Mouse (Mus musculus) forebrain, embryonic 10.5 days (tissue): ENCODE data around the gene Lrrc74b. TPM values are rescaled to one million over a fixed set of nuclear protein-coding genes. Genes with fewer than 3 reads are reported as not detected.

Source experiments
- DNase-seq: peaks from one replicate; pipeline ENCODE4 v3.0.0-alpha.2; 2017; ENCODE audit warnings: low spot score; ENCODE audit errors: extremely low spot score
- H3K27ac ChIP-seq: fragments of 300-500 bp; sonication (generic); 2 replicates; pipeline ENCODE4 v1.5.1; 2016; ENCODE audit warnings: mild to moderate bottlenecking
- H3K27me3 ChIP-seq: fragments of 300-500 bp; sonication (generic); 2 replicates; pipeline ENCODE4 v1.6.1; 2016; ENCODE audit warnings: mild to moderate bottlenecking; ENCODE audit not compliant: poor library complexity, severe bottlenecking
- H3K36me3 ChIP-seq: fragments of 300-500 bp; sonication (generic); replicated peaks from 2 replicates; pipeline ENCODE4 v1.6.1; 2016; ENCODE audit warnings: mild to moderate bottlenecking, moderate library complexity
- H3K4me1 ChIP-seq: fragments of 300-500 bp; sonication (generic); 2 replicates; pipeline ENCODE4 v1.6.1; 2016
- H3K4me3 ChIP-seq: fragments of 300-500 bp; sonication (generic); 2 replicates; pipeline ENCODE4 v1.5.1; 2016; ENCODE audit warnings: mild to moderate bottlenecking, moderate library complexity
- H3K9me3 ChIP-seq: fragments of 300-500 bp; sonication (generic); 2 replicates; pipeline ENCODE4 v1.6.1; 2016; ENCODE audit warnings: mild to moderate bottlenecking, moderate library complexity
- WGBS: fragments of 180-500 bp; shearing (Covaris S2); methylation state at CpG from one replicate; pipeline ENCODE4 v1.1.7; 2016; 5-methylcytosine and 5-hydroxymethylcytosine counted together
- polyA plus RNA-seq: library from polyadenylated mRNA; unstranded; fragments of >200 nt; fragmentation: Nextera tagmentation; extraction: Ambion mirVana; gene quantifications from 2 replicates; pipeline ENCODE4 v1.2.1, GENCODE M21; 2016

The Lrrc74b gene
- polyA plus RNA-seq, 1 experiment from 2014 or later: 0.51 TPM

GRCm38 (mm10) chr16:17532676-17533329 lies 28.2 kb downstream of the Lrrc74b start:
- Histone ChIP-seq H3K27me3 (no peaks in the 10 kb centered on the region), H3K27ac (no peak overlapping the region), H3K4me3 (no peak overlapping the region), H3K9me3 (peaks cover 3% of the 10 kb centered on the region; the same call in 1 of the 2 replicates), H3K4me1 (peaks cover 27% of the 10 kb centered on the region), H3K36me3 (peaks cover 16% of the 10 kb centered on the region)
- WGBS: 69% methylated on average over 14 of the region's 14 CpGs
- DNase-seq: no peak

- no peak for DNase-seq
- Histone ChIP-seq H3K4me3 (peak overlapping the region; percentile 69; the same call in 1 of the 2 replicates), H3K27me3 (no peaks in the 10 kb centered on the region)
Measured at GRCm38 (mm10) chr16:17532271-17532670, 28.8 kb downstream of the Lrrc74b start.

GRCm38 (mm10) chr16:17530640-17531288 lies 30.3 kb downstream of the Lrrc74b start, which contains the start of gene Thap7:
Gene Thap7 (minus strand): TSS chr16:17531136.
- H3K9me3 ChIP-seq: no peaks in the 10 kb centered on the region
- peaks cover 27% of the 10 kb centered on the region for H3K4me1 ChIP-seq
- WGBS: under 1% methylated on average over 67 of the region's 67 CpGs
- H3K36me3 ChIP-seq: peaks cover 36% of the 10 kb centered on the region
- H3K4me3 ChIP-seq: peak within 1 kb of the TSS; percentile 69
- no peaks in the 10 kb centered on the region for H3K27me3 ChIP-seq
- peak within 1 kb of the TSS; percentile 92 for H3K27ac ChIP-seq
- peak; percentile 97 for DNase-seq

More at GRCm38 (mm10) chr16:17532271-17532670, 28.8 kb downstream of the Lrrc74b start:
- Histone ChIP-seq H3K27ac (no peak overlapping the region), H3K4me1 (peaks cover 27% of the 10 kb centered on the region), H3K9me3 (peaks cover 3% of the 10 kb centered on the region; the same call in 1 of the 2 replicates), H3K36me3 (peaks cover 21% of the 10 kb centered on the region)
- WGBS: 51% methylated on average over 4 of the region's 4 CpGs

GRCm38 (mm10) chr16:17529981-17530586 lies 31.0 kb downstream of the Lrrc74b start:
- 17% methylated on average over 17 of the region's 17 CpGs for WGBS
- Histone ChIP-seq H3K27ac (peak overlapping the region; percentile 92), H3K4me3 (peak overlapping the region; percentile 69), H3K4me1 (peaks cover 27% of the 10 kb centered on the region), H3K36me3 (peaks cover 43% of the 10 kb centered on the region), H3K9me3 (no peaks in the 10 kb centered on the region), H3K27me3 (no peaks in the 10 kb centered on the region)
- peak; percentile 23 for DNase-seq

GRCm38 (mm10) chr16:17528276-17528675 lies 32.8 kb downstream of the Lrrc74b start:
- DNase-seq: no peak
- Histone ChIP-seq H3K36me3 (peaks cover 59% of the 10 kb centered on the region), H3K9me3 (no peaks in the 10 kb centered on the region), H3K27me3 (no peaks in the 10 kb centered on the region), H3K27ac (no peak overlapping the region), H3K4me3 (no peak overlapping the region), H3K4me1 (peaks cover 27% of the 10 kb centered on the region)
- 93% methylated on average over 13 of the region's 13 CpGs for WGBS

GRCm38 (mm10) chr16:17527606-17528005 lies 33.4 kb downstream of the Lrrc74b start:
- H3K27ac ChIP-seq: no peak overlapping the region
- peaks cover 66% of the 10 kb centered on the region for H3K36me3 ChIP-seq
- H3K4me1 ChIP-seq: peaks cover 27% of the 10 kb centered on the region
- H3K27me3 ChIP-seq: no peaks in the 10 kb centered on the region
- H3K9me3 ChIP-seq: no peaks in the 10 kb centered on the region
- no peak for DNase-seq
- H3K4me3 ChIP-seq: no peak overlapping the region

GRCm38 (mm10) chr16:17526223-17526622 lies 34.8 kb downstream of the Lrrc74b start:
- Histone ChIP-seq H3K27me3 (no peaks in the 10 kb centered on the region), H3K9me3 (no peaks in the 10 kb centered on the region), H3K4me3 (no peak overlapping the region), H3K36me3 (peaks cover 80% of the 10 kb centered on the region), H3K27ac (no peak overlapping the region), H3K4me1 (peaks cover 17% of the 10 kb centered on the region)
- DNase-seq: no peak
- 90% methylated on average over 6 of the region's 6 CpGs for WGBS

- DNase-seq: no peak
- H3K9me3 ChIP-seq: no peaks in the 10 kb centered on the region
- no peak overlapping the region for H3K4me3 ChIP-seq
- WGBS: 86% methylated on average over 3 of the region's 3 CpGs
- H3K36me3 ChIP-seq: peaks cover 87% of the 10 kb centered on the region
- H3K27me3 ChIP-seq: no peaks in the 10 kb centered on the region
- no peak overlapping the region for H3K27ac ChIP-seq
- peaks cover 16% of the 10 kb centered on the region for H3K4me1 ChIP-seq
Measured at GRCm38 (mm10) chr16:17525524-17525923, 35.5 kb downstream of the Lrrc74b start.

- Histone ChIP-seq H3K9me3 (no peaks in the 10 kb centered on the region), H3K4me1 (peaks cover 3% of the 10 kb centered on the region; the same call in 1 of the 2 replicates), H3K4me3 (no peak overlapping the region), H3K36me3 (peaks cover 98% of the 10 kb centered on the region), H3K27me3 (no peaks in the 10 kb centered on the region), H3K27ac (no peak overlapping the region)
- DNase-seq: no peak
- whole genome bisulfite sequencing: 91% methylated on average over 11 of the region's 11 CpGs
Measured at GRCm38 (mm10) chr16:17524156-17524555, 36.9 kb downstream of the Lrrc74b start.

- no peaks in the 10 kb centered on the region for H3K9me3 ChIP-seq
- no peaks in the 10 kb centered on the region for H3K27me3 ChIP-seq
- peaks cover 98% of the 10 kb centered on the region for H3K36me3 ChIP-seq
- DNase-seq: no peak
- no peak overlapping the region for H3K27ac ChIP-seq
- no peak overlapping the region for H3K4me3 ChIP-seq
- WGBS: 84% methylated on average over 2 of the region's 2 CpGs
- no peaks in the 10 kb centered on the region for H3K4me1 ChIP-seq
Measured at GRCm38 (mm10) chr16:17518910-17519309, 42.1 kb downstream of the Lrrc74b start.

GRCm38 (mm10) chr16:17511431-17511830 lies 49.6 kb downstream of the Lrrc74b start:
- H3K36me3 ChIP-seq: peaks cover 55% of the 10 kb centered on the region
- DNase-seq: no peak
- H3K9me3 ChIP-seq: no peaks in the 10 kb centered on the region
- 90% methylated on average over 4 of the region's 4 CpGs for WGBS
- peaks cover 15% of the 10 kb centered on the region for H3K4me1 ChIP-seq
- H3K27me3 ChIP-seq: no peaks in the 10 kb centered on the region
- no peak overlapping the region for H3K27ac ChIP-seq
- H3K4me3 ChIP-seq: no peak overlapping the region

- no peak overlapping the region for H3K4me3 ChIP-seq
- H3K36me3 ChIP-seq: peaks cover 48% of the 10 kb centered on the region
- H3K9me3 ChIP-seq: no peaks in the 10 kb centered on the region
- no peak for DNase-seq
- WGBS: 92% methylated on average over 2 of the region's 2 CpGs
- H3K27me3 ChIP-seq: no peaks in the 10 kb centered on the region
- H3K4me1 ChIP-seq: peaks cover 15% of the 10 kb centered on the region
- H3K27ac ChIP-seq: no peak overlapping the region
Measured at GRCm38 (mm10) chr16:17510686-17511085, 50.4 kb downstream of the Lrrc74b start.

- H3K27ac ChIP-seq: no peak overlapping the region
- peaks cover 15% of the 10 kb centered on the region for H3K4me1 ChIP-seq
- DNase-seq: no peak
- peak overlapping the region; percentile 68; the same call in 1 of the 2 replicates for H3K4me3 ChIP-seq
- H3K9me3 ChIP-seq: no peaks in the 10 kb centered on the region
- no peaks in the 10 kb centered on the region for H3K27me3 ChIP-seq
- peaks cover 42% of the 10 kb centered on the region for H3K36me3 ChIP-seq
- 97% methylated on average over 2 of the region's 2 CpGs for WGBS
Measured at GRCm38 (mm10) chr16:17510143-17510542, 50.9 kb downstream of the Lrrc74b start.
